Mouse (Mus musculus): Measurements from ENCODE around the gene Noc4l. TPM values are rescaled to one million over a fixed set of nuclear protein-coding genes. Genes with fewer than 3 reads are reported as not detected.

Noc4l gene
- polyA plus RNA-seq, 1 experiment from 2014 or later: 46.1 TPM

- Histone ChIP-seq H3K36me3 (no peaks in the 10 kb centered on the region), H3K27ac (replicated peaks) (no peak overlapping the region), H3K9me3 (no peaks in the 10 kb centered on the region), H3K27me3 (no peaks in the 10 kb centered on the region), H3K9ac (no peak overlapping the region), H3K4me1 (replicated peaks) (peaks cover 3% of the 10 kb centered on the region; the same call in 1 of the 2 replicates), H3K4me2 (no peak overlapping the region), H3K4me3 (no peak overlapping the region)
- ATAC-seq (ENCODE audit: low FRiP score, low read depth): peak; percentile 76
- 41% methylated on average over 6 of the region's 6 CpGs for WGBS
These were observed 17.1 kb downstream of the Noc4l start for GRCm38 (mm10) chr5:110635951-110636707.

DNA sequence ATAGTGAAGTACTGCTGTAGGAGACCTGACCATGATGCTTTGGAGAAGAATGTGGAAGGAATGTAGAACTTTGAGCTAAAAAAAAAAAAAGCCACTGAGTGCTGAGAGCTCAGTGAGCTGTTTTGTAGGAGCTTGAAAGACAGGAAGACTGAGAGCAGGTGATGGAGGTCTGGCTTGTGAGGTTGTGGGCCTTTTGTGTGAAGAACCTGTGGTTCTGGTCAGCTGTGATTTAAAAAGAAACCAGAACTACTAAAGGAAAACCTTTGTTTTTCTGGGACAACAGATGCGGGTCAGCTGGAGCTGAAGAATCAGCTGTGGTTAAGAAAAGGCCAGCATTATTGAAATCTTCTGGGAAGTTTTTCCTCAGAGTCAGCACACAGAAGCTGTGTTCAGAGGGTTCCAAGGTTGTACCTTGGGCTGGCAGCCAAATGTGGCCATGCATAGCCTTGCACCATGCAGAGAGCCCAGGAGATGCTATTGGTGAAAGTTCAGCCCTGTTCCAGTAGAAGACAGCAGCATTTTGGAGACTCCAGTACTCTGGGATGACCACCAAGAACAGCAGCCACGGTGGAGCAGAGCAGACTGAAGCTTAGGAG is 23.6 kb downstream of the Noc4l start:
- Histone ChIP-seq H3K36me3 (no peaks in the 10 kb centered on the region), H3K4me3 (no peak overlapping the region), H3K9ac (no peak overlapping the region), H3K4me2 (no peak overlapping the region), H3K9me3 (no peaks in the 10 kb centered on the region), H3K4me1 (replicated peaks) (peaks cover 7% of the 10 kb centered on the region; the same call in 1 of the 2 replicates), H3K27me3 (no peaks in the 10 kb centered on the region), H3K27ac (replicated peaks) (no peak overlapping the region)
- no peak for ATAC-seq (ENCODE audit: low FRiP score, low read depth)
- 76% methylated on average over 2 of the region's 2 CpGs for WGBS

GRCm38 (mm10) chr5:110628156-110628555 is 25.1 kb downstream of the Noc4l start:
- Histone ChIP-seq H3K9me3 (no peaks in the 10 kb centered on the region), H3K36me3 (no peaks in the 10 kb centered on the region), H3K27me3 (no peaks in the 10 kb centered on the region), H3K9ac (no peak overlapping the region), H3K4me3 (no peak overlapping the region), H3K4me2 (peak overlapping the region; percentile 24), H3K27ac (replicated peaks) (no peak overlapping the region), H3K4me1 (replicated peaks) (peaks cover 7% of the 10 kb centered on the region; the same call in 1 of the 2 replicates)
- no peak for ATAC-seq (ENCODE audit: low FRiP score, low read depth)
- 17% methylated on average over 19 of the region's 19 CpGs for WGBS

DNA sequence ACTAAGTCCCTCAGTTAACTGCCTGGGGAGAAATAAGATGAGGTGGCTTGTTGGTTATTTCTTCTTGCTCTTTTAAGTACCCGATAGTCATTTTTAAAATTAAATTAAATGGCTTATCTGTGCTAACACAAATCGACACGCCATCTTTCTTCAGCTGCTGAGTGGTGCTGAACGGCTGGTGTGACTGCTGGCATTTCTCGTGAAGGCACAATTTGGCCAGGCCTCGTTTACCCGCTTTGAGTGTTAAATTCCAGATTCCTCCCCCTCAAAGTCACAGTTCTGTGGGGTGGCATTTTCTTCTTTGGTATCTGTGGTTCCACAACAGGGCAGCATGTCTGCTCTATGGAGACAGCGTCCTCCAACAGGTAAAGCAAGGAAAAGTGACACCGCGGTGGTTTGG is 25.9 kb downstream of the Noc4l start:
- Histone ChIP-seq H3K4me2 (no peak overlapping the region), H3K4me3 (no peak overlapping the region), H3K36me3 (no peaks in the 10 kb centered on the region), H3K27me3 (no peaks in the 10 kb centered on the region), H3K9me3 (no peaks in the 10 kb centered on the region), H3K9ac (no peak overlapping the region), H3K27ac (replicated peaks) (no peak overlapping the region), H3K4me1 (replicated peaks) (peaks cover 7% of the 10 kb centered on the region; the same call in 1 of the 2 replicates)
- WGBS: 73% methylated on average over 10 of the region's 10 CpGs
- ATAC-seq (ENCODE audit: low FRiP score, low read depth): no peak

GRCm38 (mm10) chr5:110624319-110624718 is 28.9 kb downstream of the Noc4l start:
- Histone ChIP-seq H3K27me3 (no peaks in the 10 kb centered on the region), H3K4me2 (no peak overlapping the region), H3K27ac (replicated peaks) (no peak overlapping the region), H3K9me3 (no peaks in the 10 kb centered on the region), H3K9ac (no peak overlapping the region), H3K36me3 (0 out of 2 replicates have a peak, but pooled peaks cover 3% of the 10 kb centered on the region), H3K4me1 (replicated peaks) (peaks cover 7% of the 10 kb centered on the region; the same call in 1 of the 2 replicates), H3K4me3 (no peak overlapping the region)
- 85% methylated on average over 2 of the region's 2 CpGs for WGBS
- ATAC-seq (ENCODE audit: low FRiP score, low read depth): no peak

GRCm38 (mm10) chr5:110619226-110619625 is 34.0 kb downstream of the Noc4l start:
- Histone ChIP-seq H3K27ac (replicated peaks) (no peak overlapping the region), H3K4me2 (no peak overlapping the region), H3K9ac (no peak overlapping the region), H3K4me1 (replicated peaks) (no peaks in the 10 kb centered on the region), H3K36me3 (peaks cover 14% of the 10 kb centered on the region; the same call in 1 of the 2 replicates), H3K4me3 (no peak overlapping the region), H3K9me3 (no peaks in the 10 kb centered on the region), H3K27me3 (no peaks in the 10 kb centered on the region)
- WGBS: 89% methylated on average over 6 of the region's 6 CpGs
- ATAC-seq (ENCODE audit: low FRiP score, low read depth): no peak

- H3K4me2 ChIP-seq: no peak overlapping the region
- 69% methylated on average over 5 of the region's 5 CpGs for WGBS
- H3K9ac ChIP-seq: 0 out of 2 replicates have a peak overlapping the region, but pooled peaks have one; percentile 7
- H3K27me3 ChIP-seq: no peaks in the 10 kb centered on the region
- H3K4me3 ChIP-seq: no peak overlapping the region
- no peaks in the 10 kb centered on the region for H3K4me1 ChIP-seq (replicated peaks)
- H3K9me3 ChIP-seq: no peaks in the 10 kb centered on the region
- H3K36me3 ChIP-seq: peaks cover 10% of the 10 kb centered on the region; the same call in 1 of the 2 replicates
- H3K27ac ChIP-seq (replicated peaks): peak overlapping the region; percentile 30; the same call in 1 of the 2 replicates
- peak; percentile 63; the same call in 1 of the 2 replicates for ATAC-seq (ENCODE audit: low FRiP score, low read depth)
These were observed 41.6 kb downstream of the Noc4l start for GRCm38 (mm10) chr5:110611435-110612158.

- Histone ChIP-seq H3K36me3 (peaks cover 10% of the 10 kb centered on the region; the same call in 1 of the 2 replicates), H3K9me3 (no peaks in the 10 kb centered on the region), H3K9ac (no peak overlapping the region), H3K4me3 (no peak overlapping the region), H3K4me2 (no peak overlapping the region), H3K27ac (replicated peaks) (no peak overlapping the region), H3K27me3 (no peaks in the 10 kb centered on the region), H3K4me1 (replicated peaks) (no peaks in the 10 kb centered on the region)
- ATAC-seq (ENCODE audit: low FRiP score, low read depth): no peak
- WGBS: 92% methylated on average over 7 of the region's 7 CpGs
These were observed 42.7 kb downstream of the Noc4l start for GRCm38 (mm10) chr5:110610484-110610883.

- H3K9ac ChIP-seq: no peak overlapping the region
- ATAC-seq (ENCODE audit: low FRiP score, low read depth): no peak
- H3K4me2 ChIP-seq: no peak overlapping the region
- H3K36me3 ChIP-seq: peaks cover 6% of the 10 kb centered on the region; the same call in 1 of the 2 replicates
- no peak overlapping the region for H3K4me3 ChIP-seq
- 70% methylated on average over 5 of the region's 5 CpGs for WGBS
- H3K27ac ChIP-seq (replicated peaks): no peak overlapping the region
- H3K4me1 ChIP-seq (replicated peaks): no peaks in the 10 kb centered on the region
- no peaks in the 10 kb centered on the region for H3K27me3 ChIP-seq
- no peaks in the 10 kb centered on the region for H3K9me3 ChIP-seq
These were observed 43.3 kb downstream of the Noc4l start for GRCm38 (mm10) chr5:110609868-110610267.

DNA sequence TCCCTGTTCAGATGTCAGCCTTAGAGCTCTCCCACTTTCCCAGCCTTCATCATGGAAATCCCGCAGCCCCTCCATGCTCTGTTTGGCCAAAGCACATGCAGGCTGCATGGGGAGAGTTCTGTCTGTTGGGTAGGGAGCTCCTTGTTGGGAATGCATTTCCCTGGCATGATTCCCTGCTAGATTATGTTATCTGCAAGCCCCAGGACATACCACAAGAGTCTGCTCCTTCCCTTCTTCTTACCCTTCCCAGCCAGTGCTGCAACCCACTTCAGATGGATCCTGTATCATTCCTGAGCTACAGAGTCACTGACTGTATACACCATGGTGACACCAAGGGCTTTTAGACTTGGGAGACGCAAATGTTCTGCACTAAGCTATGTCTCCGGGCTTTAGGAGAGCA is 43.8 kb downstream of the Noc4l start:
- 90% methylated on average over 3 of the region's 3 CpGs for WGBS
- no peak overlapping the region for H3K4me3 ChIP-seq
- ATAC-seq (ENCODE audit: low FRiP score, low read depth): no peak

DNA sequence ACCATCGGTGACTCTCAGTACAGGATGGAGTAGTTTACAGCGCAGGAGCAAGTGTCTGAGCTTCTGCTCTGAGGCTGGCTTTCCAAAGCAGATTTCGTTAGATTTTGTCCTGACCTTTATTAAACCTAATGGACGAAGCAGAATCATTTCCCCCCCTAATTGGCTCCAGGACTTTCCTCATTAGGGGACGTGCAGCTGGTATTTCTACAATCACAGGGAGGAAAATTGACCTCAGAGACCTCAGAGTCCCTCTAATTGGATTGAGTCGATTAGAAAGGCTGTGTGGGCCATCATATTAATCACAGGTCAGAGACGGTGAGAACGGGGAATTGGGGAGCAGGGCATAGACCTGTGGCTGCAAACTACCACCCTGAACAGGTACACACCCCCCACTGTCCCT is 44.3 kb downstream of the Noc4l start:
- no peaks in the 10 kb centered on the region for H3K27me3 ChIP-seq
- 53% methylated on average over 8 of the region's 8 CpGs for WGBS
- H3K4me2 ChIP-seq: no peak overlapping the region
- no peaks in the 10 kb centered on the region for H3K4me1 ChIP-seq (replicated peaks)
- no peak overlapping the region for H3K9ac ChIP-seq
- ATAC-seq (ENCODE audit: low FRiP score, low read depth): no peak
- H3K36me3 ChIP-seq: peaks cover 2% of the 10 kb centered on the region; the same call in 1 of the 2 replicates
- H3K9me3 ChIP-seq: no peaks in the 10 kb centered on the region
- no peak overlapping the region for H3K27ac ChIP-seq (replicated peaks)
- no peak overlapping the region for H3K4me3 ChIP-seq

More for the DNA sequence above, 43.8 kb downstream of the Noc4l start:
- Histone ChIP-seq H3K9ac (no peak overlapping the region), H3K27ac (replicated peaks) (no peak overlapping the region), H3K36me3 (peaks cover 5% of the 10 kb centered on the region; the same call in 1 of the 2 replicates), H3K4me1 (replicated peaks) (no peaks in the 10 kb centered on the region), H3K4me2 (no peak overlapping the region), H3K9me3 (no peaks in the 10 kb centered on the region), H3K27me3 (no peaks in the 10 kb centered on the region)

GRCm38 (mm10) chr5:110608336-110608735 is 44.9 kb downstream of the Noc4l start:
- H3K4me3 ChIP-seq: no peak overlapping the region
- WGBS: 75% methylated on average over 6 of the region's 6 CpGs
- no peak overlapping the region for H3K9ac ChIP-seq
- ATAC-seq (ENCODE audit: low FRiP score, low read depth): no peak
- H3K9me3 ChIP-seq: no peaks in the 10 kb centered on the region
- H3K4me1 ChIP-seq (replicated peaks): no peaks in the 10 kb centered on the region
- H3K27me3 ChIP-seq: no peaks in the 10 kb centered on the region
- H3K36me3 ChIP-seq: no peaks in the 10 kb centered on the region
- H3K4me2 ChIP-seq: no peak overlapping the region
- H3K27ac ChIP-seq (replicated peaks): no peak overlapping the region

Measured in hindbrain, embryonic 15.5 days (tissue).